Mouse (Mus musculus) c-Kit-positive CD71-negative TER-119-negative erythroid progenitor cells, embryonic 14.5 days (primary cell): ENCODE results near the gene Pde11a.

Experiments
- DNase-seq: peaks from one replicate; pipeline ENCODE4 v3.0.0-alpha.2; 2013; ENCODE audit warnings: low read depth

Gene Pde11a

DNA sequence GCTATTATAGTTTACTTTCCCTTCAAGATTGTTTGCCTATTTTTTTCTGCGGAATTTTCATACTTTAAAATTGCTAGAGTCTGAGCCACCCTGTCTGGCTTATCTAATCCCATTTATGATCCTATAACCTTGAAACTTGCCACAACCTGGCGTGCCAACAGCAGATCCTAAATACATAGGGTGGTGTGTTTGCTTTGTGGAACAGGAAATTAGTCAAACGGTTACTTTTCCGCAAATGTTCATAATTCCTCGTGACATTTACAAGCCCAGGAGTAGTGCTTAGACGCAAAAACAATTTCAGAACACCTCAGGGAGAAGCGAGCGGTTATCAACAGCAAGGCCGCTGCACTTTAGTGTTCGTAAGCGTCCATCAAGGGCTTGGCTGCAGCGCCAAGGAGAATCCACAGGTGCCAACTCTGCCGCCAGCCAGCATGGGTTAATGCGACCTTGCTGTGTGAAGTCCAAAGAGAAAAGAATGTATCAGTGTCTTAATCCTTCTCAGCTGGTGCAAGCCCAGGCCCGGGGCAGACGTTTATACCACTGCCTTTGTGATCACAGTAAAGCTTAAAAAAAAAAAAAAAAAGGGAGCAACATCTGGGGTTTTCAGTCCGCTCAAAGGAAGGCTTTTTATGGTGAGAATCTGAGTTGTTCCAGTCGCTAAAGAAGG is 379.3 kb downstream of the Pde11a start:
- DNase-seq: no peak

DNA sequence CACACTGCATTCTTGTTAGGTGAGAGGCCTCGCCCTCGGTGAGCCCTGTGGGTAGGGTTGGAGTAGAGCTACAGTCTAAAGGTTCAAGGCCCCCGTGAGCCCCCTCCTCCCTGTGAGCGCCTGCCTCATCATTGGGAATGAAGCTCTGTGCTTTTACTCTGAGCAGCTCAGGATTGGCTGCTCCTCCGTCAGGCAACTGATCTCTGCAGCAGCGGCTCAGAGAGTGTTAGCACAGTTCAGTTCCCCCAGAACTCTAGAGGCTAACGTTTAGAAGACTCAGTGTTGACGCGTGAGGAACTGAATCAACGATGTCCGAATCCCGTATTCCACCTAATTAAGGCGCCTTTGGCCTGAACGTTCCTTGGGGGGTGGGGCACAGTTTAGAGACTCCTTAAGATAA is 382.9 kb downstream of the Pde11a start:
- no peak for DNase-seq

DNA sequence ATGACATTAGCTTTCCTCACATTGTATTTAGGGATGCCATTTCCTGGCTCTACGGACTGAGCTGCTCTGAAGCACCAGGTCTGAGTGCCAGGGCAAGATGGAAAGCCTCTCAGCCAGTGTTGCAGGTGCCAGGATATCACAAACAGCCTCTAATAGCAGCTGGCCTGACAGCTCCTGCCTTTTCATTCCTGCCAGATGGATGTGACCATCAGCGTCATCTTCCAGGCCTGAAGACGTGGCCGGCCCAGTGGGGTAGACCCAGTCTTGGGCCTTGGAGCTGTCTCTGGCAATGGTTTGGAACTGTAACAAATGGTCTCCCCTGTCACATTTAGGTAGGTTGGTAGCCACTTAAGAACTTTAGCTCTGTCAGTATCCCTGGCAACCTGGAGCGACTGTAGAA is 385.3 kb downstream of the Pde11a start:
- no peak for DNase-seq

DNA sequence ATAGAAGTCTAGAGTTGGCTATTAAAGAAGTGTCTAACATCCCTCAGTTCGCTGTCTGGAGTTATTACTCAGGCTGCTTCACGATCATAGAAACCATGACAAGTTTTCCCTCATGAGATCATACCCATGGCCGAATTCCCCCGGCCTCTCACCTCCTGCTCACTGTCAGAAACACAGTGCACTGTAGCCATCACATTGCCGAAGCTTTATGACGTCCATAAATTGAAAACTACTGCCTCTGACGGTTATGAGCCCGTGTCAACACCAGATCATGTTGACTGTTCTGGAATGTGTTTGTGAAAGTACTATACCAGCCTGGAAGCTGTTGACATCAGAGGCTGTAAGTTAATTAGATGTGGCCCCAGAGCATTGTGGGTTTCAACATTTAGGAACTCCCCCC is 387.9 kb downstream of the Pde11a start:
- DNase-seq: no peak
